Mouse (Mus musculus) brain, embryonic 14.5 days (tissue): ENCODE data around the gene Ttll10.

ENCODE experiments used
- CTCF ChIP-seq: fragments of 200-500 bp; IDR thresholded peaks from 2 replicates; pipeline ENCODE4 v1.5.1; 2012; ENCODE audit warnings: inconsistent platforms, mild to moderate bottlenecking, moderate library complexity, borderline replicate concordance; ENCODE audit not compliant: insufficient read depth, insufficient read length; ENCODE audit errors: extremely low read depth
- POLR2A ChIP-seq: fragments of 200-500 bp; IDR thresholded peaks from 2 replicates; pipeline ENCODE4 v1.6.1; 2012; ENCODE audit warnings: mild to moderate bottlenecking, inconsistent platforms, borderline replicate concordance; ENCODE audit not compliant: poor library complexity, insufficient read depth, insufficient read length, severe bottlenecking; ENCODE audit errors: extremely low read depth

DNA sequence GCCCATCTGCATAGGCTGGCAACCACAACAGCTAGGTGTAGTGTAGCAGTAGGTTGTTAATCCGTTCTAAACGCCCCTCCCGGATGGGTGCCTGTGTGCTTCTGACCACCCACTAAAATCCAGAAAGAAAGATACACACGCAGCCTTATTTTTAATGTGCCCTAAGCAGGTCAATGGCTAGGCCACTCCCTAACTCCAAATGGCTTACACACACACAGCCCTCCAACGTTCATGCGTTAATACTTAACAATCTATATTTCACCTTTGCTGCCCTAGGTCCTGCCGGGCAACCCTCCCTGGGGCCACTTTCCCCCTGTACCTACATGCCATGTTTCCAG is 28.0 kb downstream of the Ttll10 start:
- no peak for TF ChIP-seq POLR2A
- no peak for TF ChIP-seq CTCF
